9 mouse cellular contexts compared by ENCODE assay signal in genomic region chr11:6695176-6695575, GRCm38 (mm10). TPM values are rescaled to one million over a fixed set of nuclear protein-coding genes. Genes with fewer than 3 reads are reported as not detected.
DNase-seq lines count a peak whose midpoint lies in the region; ATAC-seq lines count a peak whose summit lies in the region.
"Had no signal": no experiment of that assay in that cellular context is flagged by ENCODE, and none has a peak within 500 bp of the region (broad histone marks: within the 10 kb centered on the region; RNA-seq: fewer than 3 reads in every experiment).

No protein-coding gene starts in this region.

- ATAC-seq in hindbrain, embryonic 13.5 days (ENCODE audit: low FRiP score) = 0 out of 2 replicates have a peak, but pooled peaks have one; percentile 49
- no peak for ATAC-seq in hindbrain, embryonic 12.5 days (ENCODE audit: low FRiP score)
- peak; percentile 26; the same call in 1 of the 2 replicates for ATAC-seq in embryonic facial prominence, embryonic 13.5 days (ENCODE audit: insufficient number of reproducible peaks, insufficient read depth, low FRiP score, low TSS enrichment, low read depth)
- peak; percentile 79 for ATAC-seq in kidney, embryonic 15.5 days (replicated peaks; ENCODE audit: low FRiP score)
- peak; percentile 81 for ATAC-seq in monocyte, adult 5-6 weeks (replicated peaks; ENCODE audit: insufficient number of reproducible peaks, low FRiP score, low TSS enrichment, poor library complexity, severe bottlenecking)

- no peaks in the 10 kb centered on the region for H3K36me3 ChIP-seq in hindbrain, embryonic 13.5 days
- H3K36me3 ChIP-seq in hindbrain, embryonic 12.5 days = no peaks in the 10 kb centered on the region
- H3K36me3 ChIP-seq in embryonic facial prominence, embryonic 13.5 days = no peaks in the 10 kb centered on the region
- H3K36me3 ChIP-seq in kidney, embryonic 15.5 days = no peaks in the 10 kb centered on the region
- H3K36me3 ChIP-seq: limb, embryonic 12.5 days had no signal

- no peaks in the 10 kb centered on the region for H3K27me3 ChIP-seq in hindbrain, embryonic 13.5 days
- no peaks in the 10 kb centered on the region for H3K27me3 ChIP-seq in hindbrain, embryonic 12.5 days
- no peaks in the 10 kb centered on the region for H3K27me3 ChIP-seq in embryonic facial prominence, embryonic 13.5 days
- H3K27me3 ChIP-seq in kidney, embryonic 15.5 days = no peaks in the 10 kb centered on the region
- H3K27me3 ChIP-seq: limb, embryonic 12.5 days had no signal

- no peak overlapping the region for H3K4me2 ChIP-seq in hindbrain, embryonic 13.5 days
- H3K4me2 ChIP-seq in hindbrain, embryonic 12.5 days (replicated peaks) = no peak overlapping the region
- no peak overlapping the region for H3K4me2 ChIP-seq in embryonic facial prominence, embryonic 13.5 days
- H3K4me2 ChIP-seq in kidney, embryonic 15.5 days = peak overlapping the region; percentile 52
- H3K4me2 ChIP-seq: limb, embryonic 12.5 days had no signal

- H3K4me3 ChIP-seq in hindbrain, embryonic 13.5 days = no peak overlapping the region
- H3K4me3 ChIP-seq in hindbrain, embryonic 12.5 days = no peak overlapping the region
- H3K4me3 ChIP-seq in embryonic facial prominence, embryonic 13.5 days = no peak overlapping the region
- H3K4me3 ChIP-seq in kidney, embryonic 15.5 days (replicated peaks) = peak overlapping the region; percentile 30
- H3K4me3 ChIP-seq: limb, embryonic 12.5 days had no signal

- 79% methylated on average over 12 of the region's 12 CpGs for WGBS in hindbrain, embryonic 13.5 days
- WGBS in hindbrain, embryonic 12.5 days = 84% methylated on average over 12 of the region's 12 CpGs
- WGBS in embryonic facial prominence, embryonic 13.5 days = 74% methylated on average over 12 of the region's 12 CpGs
- 26% methylated on average over 12 of the region's 12 CpGs for WGBS in kidney, embryonic 15.5 days

- H3K9me3 ChIP-seq in hindbrain, embryonic 13.5 days = no peaks in the 10 kb centered on the region
- no peaks in the 10 kb centered on the region for H3K9me3 ChIP-seq in hindbrain, embryonic 12.5 days (replicated peaks)
- no peaks in the 10 kb centered on the region for H3K9me3 ChIP-seq in embryonic facial prominence, embryonic 13.5 days
- H3K9me3 ChIP-seq in kidney, embryonic 15.5 days (replicated peaks) = no peaks in the 10 kb centered on the region
- H3K9me3 ChIP-seq: limb, embryonic 12.5 days had no signal

- H3K9ac ChIP-seq in hindbrain, embryonic 13.5 days = no peak overlapping the region
- no peak overlapping the region for H3K9ac ChIP-seq in hindbrain, embryonic 12.5 days
- H3K9ac ChIP-seq in embryonic facial prominence, embryonic 13.5 days = no peak overlapping the region
- no peak overlapping the region for H3K9ac ChIP-seq in kidney, embryonic 15.5 days
- H3K9ac ChIP-seq: limb, embryonic 12.5 days had no signal

- no peaks in the 10 kb centered on the region for H3K4me1 ChIP-seq in hindbrain, embryonic 13.5 days (replicated peaks)
- no peaks in the 10 kb centered on the region for H3K4me1 ChIP-seq in hindbrain, embryonic 12.5 days
- no peaks in the 10 kb centered on the region for H3K4me1 ChIP-seq in embryonic facial prominence, embryonic 13.5 days
- peaks cover 12% of the 10 kb centered on the region; the same call in 1 of the 2 replicates for H3K4me1 ChIP-seq in kidney, embryonic 15.5 days
- H3K4me1 ChIP-seq: limb, embryonic 12.5 days had no signal

- H3K27ac ChIP-seq in hindbrain, embryonic 13.5 days = no peak overlapping the region
- H3K27ac ChIP-seq in hindbrain, embryonic 12.5 days = no peak overlapping the region
- no peak overlapping the region for H3K27ac ChIP-seq in embryonic facial prominence, embryonic 13.5 days
- 0 out of 2 replicates have a peak overlapping the region, but pooled peaks have one; percentile 37 for H3K27ac ChIP-seq in kidney, embryonic 15.5 days
- H3K27ac ChIP-seq: limb, embryonic 12.5 days had no signal

- DNase-seq in left cerebral cortex, adult 9 months (ENCODE audit: low spot score in 2 of 2) = no peak
- no peak for DNase-seq in left cerebral cortex, adult 8-10 months (ENCODE audit: low spot score in 2 of 2)
- no peak for DNase-seq in layer of hippocampus, adult 11-12 months (ENCODE audit: low spot score)

RNA-seq across cellular contexts. Expression of gene Ramp3, which starts 36.9 kb away (rescaled TPM):
- 22.1 and 24.6 TPM in 2 replicates for polyA plus RNA-seq in hindbrain, embryonic 13.5 days (2015; fragmentation: Nextera tagmentation; extraction: Ambion mirVana)
- polyA plus RNA-seq in hindbrain, embryonic 12.5 days (2016; fragmentation: Nextera tagmentation; extraction: Ambion mirVana) = 5.7 and 9.6 TPM in 2 replicates
- polyA plus RNA-seq in embryonic facial prominence, embryonic 13.5 days (2015; fragmentation: Nextera tagmentation; extraction: Ambion mirVana) = 6.7 and 8.0 TPM in 2 replicates
- polyA plus RNA-seq in kidney, embryonic 15.5 days (2015; fragmentation: Nextera tagmentation; extraction: Ambion mirVana) = 10.8 and 11.7 TPM in 2 replicates
- not detected in 3 replicates for total RNA-seq in monocyte, adult 5-6 weeks (2017)
- 10 to 100 TPM; 13.4 to 18.5 (median 15.5) TPM for total RNA-seq in left cerebral cortex, adult 8-10 months (2022)

RNA-seq across cellular contexts. Expression of gene Wap, which starts 56.7 kb away (rescaled TPM):
- polyA plus RNA-seq in hindbrain, embryonic 13.5 days (2015; fragmentation: Nextera tagmentation; extraction: Ambion mirVana) = not detected in 2 replicates
- not detected in 2 replicates for polyA plus RNA-seq in hindbrain, embryonic 12.5 days (2016; fragmentation: Nextera tagmentation; extraction: Ambion mirVana)
- polyA plus RNA-seq in embryonic facial prominence, embryonic 13.5 days (2015; fragmentation: Nextera tagmentation; extraction: Ambion mirVana) = not detected in 2 replicates
- polyA plus RNA-seq in kidney, embryonic 15.5 days (2015; fragmentation: Nextera tagmentation; extraction: Ambion mirVana) = not detected in 2 replicates
- not detected in 3 replicates for total RNA-seq in monocyte, adult 5-6 weeks (2017)
- total RNA-seq in left cerebral cortex, adult 8-10 months (2022) = not detected
- polyA plus RNA-seq: limb, embryonic 12.5 days had no signal
